Mouse (Mus musculus) liver, embryonic 14.5 days (tissue): ENCODE data around the gene Vps37d.

Experiments used
- CTCF ChIP-seq: IDR thresholded peaks from 2 replicates; pipeline ENCODE4 v1.5.1; 2016; ENCODE audit warnings: antibody characterized with exemption, low read depth, control low read depth
- EP300 ChIP-seq: IDR thresholded peaks from 2 replicates; pipeline ENCODE4 v1.6.1; 2016; ENCODE audit warnings: antibody characterized with exemption, low read depth

- TF ChIP-seq CTCF (no peak), EP300 (no peak)
These were observed 28.7 kb upstream of the Vps37d start for GRCm38 (mm10) chr5:135106758-135107256.
